Mouse (Mus musculus) kidney, postnatal 0 days (tissue): ENCODE data around the gene Prickle2. TPM values are rescaled to one million over a fixed set of nuclear protein-coding genes. Genes with fewer than 3 reads are reported as not detected.
A peak's percentile ranks its signal among the peaks of the same experiment; 100 is the strongest.

Source experiments
- ATAC-seq: fragments of 200-750 bp; cut with Nextera tagmentation; replicated peaks from 2 replicates; pipeline ENCODE4 v1.8.0; 2017; ENCODE audit warnings: low read depth, moderate number of reproducible peaks, moderate TSS enrichment, moderate library complexity; ENCODE audit not compliant: low FRiP score
- DNase-seq: peaks from one replicate; pipeline ENCODE4 v3.0.0-alpha.2; 2016; ENCODE audit warnings: low spot score
- H3K27ac ChIP-seq: fragments of 300-500 bp; sonication (generic); 2 replicates; pipeline ENCODE4 v1.5.1; 2014; ENCODE audit warnings: mild to moderate bottlenecking
- H3K27me3 ChIP-seq: fragments of 300-500 bp; sonication (generic); 2 replicates; pipeline ENCODE4 v1.6.1; 2014; ENCODE audit warnings: low read length, mixed read lengths; ENCODE audit not compliant: insufficient read depth
- H3K36me3 ChIP-seq: fragments of 300-500 bp; sonication (generic); 2 replicates; pipeline ENCODE4 v1.6.1; 2014; ENCODE audit warnings: low read length, mixed read lengths; ENCODE audit not compliant: insufficient read depth
- H3K4me1 ChIP-seq: fragments of 300-500 bp; sonication (generic); replicated peaks from 2 replicates; pipeline ENCODE4 v1.6.1; 2014; ENCODE audit warnings: antibody characterized with exemption, low read length, mixed read lengths; ENCODE audit not compliant: insufficient read depth
- H3K4me2 ChIP-seq: fragments of 300-500 bp; sonication (generic); 2 replicates; pipeline ENCODE4 v1.6.1; 2014; ENCODE audit warnings: mild to moderate bottlenecking, low read length, moderate library complexity, mixed read lengths
- H3K4me3 ChIP-seq: fragments of 300-500 bp; sonication (generic); replicated peaks from 2 replicates; pipeline ENCODE4 v1.5.1; 2014; ENCODE audit warnings: low read depth, low read length
- H3K9ac ChIP-seq: fragments of 300-500 bp; sonication (generic); 2 replicates; pipeline ENCODE4 v1.6.1; 2014; ENCODE audit warnings: low read depth, low read length
- H3K9me3 ChIP-seq: fragments of 300-500 bp; sonication (generic); replicated peaks from 2 replicates; pipeline ENCODE4 v1.6.1; 2016; ENCODE audit warnings: low read length, inconsistent platforms, mixed read lengths
- CTCF ChIP-seq: IDR thresholded peaks from 2 replicates; pipeline ENCODE4 v1.5.1; 2016; ENCODE audit warnings: antibody characterized with exemption, low read depth, mild to moderate bottlenecking, moderate library complexity
- WGBS: fragments of 180-500 bp; shearing (Covaris S2); extraction: QIAGEN DNeasy Blood & Tissue Kit; methylation state at CpG from one replicate; pipeline ENCODE4 v1.1.7; 2014; 5-methylcytosine and 5-hydroxymethylcytosine counted together
- polyA plus RNA-seq: library from polyadenylated mRNA; unstranded; fragments of >200 nt; fragmentation: Nextera tagmentation; extraction: Ambion mirVana; gene quantifications from 2 replicates; pipeline ENCODE4 v1.2.1, GENCODE M21; 2015

The Prickle2 gene
- polyA plus RNA-seq, 1 experiment from 2014 or later = 3.3 TPM

DNA sequence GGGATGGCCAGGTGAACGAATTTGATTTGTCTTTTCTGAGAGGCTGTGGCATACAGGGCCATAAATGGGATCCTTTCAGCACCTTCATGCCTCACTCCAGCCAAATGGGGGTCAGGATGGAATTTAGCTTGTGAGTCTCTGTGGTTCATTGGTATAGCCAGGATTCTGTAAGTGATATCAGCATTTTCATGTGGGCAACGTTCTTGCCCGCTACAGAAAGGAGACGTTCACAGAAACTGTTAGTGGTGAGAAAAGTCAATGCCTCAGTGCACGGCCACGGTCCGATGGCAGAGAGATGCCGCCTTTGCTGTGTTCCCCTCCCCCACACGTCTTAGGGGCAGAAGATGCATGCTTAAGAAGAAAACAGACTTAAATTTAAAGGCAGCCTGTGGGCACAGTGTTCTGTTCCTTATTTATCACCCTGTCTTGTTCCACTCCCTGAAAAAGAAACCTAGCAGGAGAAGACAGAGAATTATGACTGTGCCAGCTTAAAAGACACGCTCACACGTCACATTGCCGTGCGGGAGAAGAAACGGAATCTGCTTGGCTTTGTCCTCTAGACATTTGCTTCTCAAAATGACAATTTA, 322.7 kb downstream of the Prickle2 start:
- no peak overlapping the region for H3K4me2 ChIP-seq
- TF ChIP-seq CTCF = no peak
- H3K9ac ChIP-seq = no peak overlapping the region
- no peak overlapping the region for H3K27ac ChIP-seq
- H3K27me3 ChIP-seq = no peaks in the 10 kb centered on the region
- H3K4me1 ChIP-seq = no peaks in the 10 kb centered on the region
- 32% methylated on average over 14 of the region's 14 CpGs for WGBS
- no peak overlapping the region for H3K4me3 ChIP-seq
- H3K9me3 ChIP-seq = no peaks in the 10 kb centered on the region
- ATAC-seq = no peak
- DNase-seq = peak; percentile 55
- H3K36me3 ChIP-seq = no peaks in the 10 kb centered on the region

DNA sequence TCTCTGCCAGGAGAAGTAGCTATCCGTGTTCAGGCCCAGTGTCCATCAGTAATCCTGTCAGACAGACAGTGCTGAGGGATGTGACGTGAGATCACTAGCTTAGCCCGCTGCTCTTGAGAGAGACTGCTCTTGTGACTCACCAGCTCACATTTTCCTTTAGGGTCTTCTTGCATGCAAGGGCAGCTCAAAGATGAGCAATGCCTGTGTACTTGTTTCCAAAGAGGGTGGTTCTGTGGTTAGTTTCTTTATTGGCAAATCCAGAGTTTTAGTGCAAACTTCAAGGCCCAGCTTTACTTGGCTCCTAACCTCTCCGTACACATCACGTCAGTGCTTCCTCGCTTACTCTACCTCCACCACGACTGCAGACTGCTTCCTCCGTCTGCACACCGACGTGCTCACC, 324.9 kb downstream of the Prickle2 start:
- no peak overlapping the region for H3K27ac ChIP-seq
- peaks cover 1% of the 10 kb centered on the region; the same call in 1 of the 2 replicates for H3K36me3 ChIP-seq
- WGBS = 85% methylated on average over 10 of the region's 10 CpGs
- H3K9me3 ChIP-seq = no peaks in the 10 kb centered on the region
- H3K27me3 ChIP-seq = no peaks in the 10 kb centered on the region
- TF ChIP-seq CTCF = no peak
- DNase-seq = no peak
- H3K9ac ChIP-seq = no peak overlapping the region
- no peak overlapping the region for H3K4me3 ChIP-seq
- H3K4me1 ChIP-seq = no peaks in the 10 kb centered on the region
- no peak for ATAC-seq
- H3K4me2 ChIP-seq = no peak overlapping the region

DNA sequence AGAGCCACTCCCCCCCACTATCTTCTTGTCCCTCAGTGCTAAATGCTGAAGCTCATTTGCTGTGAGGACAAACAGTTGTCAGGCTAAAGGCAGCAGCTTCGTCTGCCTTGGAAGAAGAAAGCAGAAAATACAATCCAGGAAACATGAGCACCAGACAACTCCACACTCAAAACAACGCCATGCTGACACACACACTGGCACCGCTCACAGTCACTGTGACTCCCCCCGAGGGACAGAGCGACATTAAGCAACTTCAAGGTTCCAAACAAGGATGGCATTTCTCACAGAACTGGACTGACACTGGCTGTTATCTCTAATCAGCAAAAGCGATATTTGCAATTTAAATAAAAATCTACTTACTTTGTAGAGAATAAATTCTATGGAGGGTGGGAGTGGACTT, 331.1 kb downstream of the Prickle2 start:
- 80% methylated on average over 6 of the region's 6 CpGs for WGBS
- no peak overlapping the region for H3K9ac ChIP-seq
- ATAC-seq (no peak), DNase-seq (no peak)
- no peak overlapping the region for H3K4me2 ChIP-seq
- TF ChIP-seq CTCF = no peak
- no peaks in the 10 kb centered on the region for H3K4me1 ChIP-seq
- H3K4me3 ChIP-seq = no peak overlapping the region
- H3K36me3 ChIP-seq = peaks cover 3% of the 10 kb centered on the region; the same call in 1 of the 2 replicates
- no peak overlapping the region for H3K27ac ChIP-seq
- no peaks in the 10 kb centered on the region for H3K9me3 ChIP-seq
- no peaks in the 10 kb centered on the region for H3K27me3 ChIP-seq

DNA sequence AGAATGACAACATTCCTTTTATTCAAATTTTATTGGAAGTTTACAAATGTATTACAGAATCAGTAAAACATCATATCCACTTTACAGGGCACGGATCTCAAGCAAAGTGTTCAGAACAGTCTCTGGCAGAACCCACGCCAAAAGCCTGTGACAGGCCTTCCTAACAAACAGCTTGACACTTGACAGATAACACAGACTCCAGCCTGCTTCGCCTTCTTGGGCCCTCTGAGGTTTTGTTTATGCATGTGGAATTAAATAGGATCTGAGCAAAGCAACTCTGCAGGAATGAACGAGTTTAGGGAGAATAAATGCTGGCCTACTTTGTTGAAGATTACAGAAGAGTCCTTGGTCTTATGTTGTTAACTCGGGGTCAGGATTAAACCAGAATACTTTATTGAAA, 335.1 kb downstream of the Prickle2 start:
- DNase-seq (no peak), ATAC-seq (no peak)
- no peak overlapping the region for H3K4me3 ChIP-seq
- H3K27me3 ChIP-seq = no peaks in the 10 kb centered on the region
- no peak for TF ChIP-seq CTCF
- WGBS = 61% methylated on average over 5 of the region's 5 CpGs
- no peaks in the 10 kb centered on the region for H3K4me1 ChIP-seq
- no peak overlapping the region for H3K4me2 ChIP-seq
- no peaks in the 10 kb centered on the region for H3K9me3 ChIP-seq
- no peaks in the 10 kb centered on the region for H3K36me3 ChIP-seq
- no peak overlapping the region for H3K9ac ChIP-seq
- no peak overlapping the region for H3K27ac ChIP-seq

DNA sequence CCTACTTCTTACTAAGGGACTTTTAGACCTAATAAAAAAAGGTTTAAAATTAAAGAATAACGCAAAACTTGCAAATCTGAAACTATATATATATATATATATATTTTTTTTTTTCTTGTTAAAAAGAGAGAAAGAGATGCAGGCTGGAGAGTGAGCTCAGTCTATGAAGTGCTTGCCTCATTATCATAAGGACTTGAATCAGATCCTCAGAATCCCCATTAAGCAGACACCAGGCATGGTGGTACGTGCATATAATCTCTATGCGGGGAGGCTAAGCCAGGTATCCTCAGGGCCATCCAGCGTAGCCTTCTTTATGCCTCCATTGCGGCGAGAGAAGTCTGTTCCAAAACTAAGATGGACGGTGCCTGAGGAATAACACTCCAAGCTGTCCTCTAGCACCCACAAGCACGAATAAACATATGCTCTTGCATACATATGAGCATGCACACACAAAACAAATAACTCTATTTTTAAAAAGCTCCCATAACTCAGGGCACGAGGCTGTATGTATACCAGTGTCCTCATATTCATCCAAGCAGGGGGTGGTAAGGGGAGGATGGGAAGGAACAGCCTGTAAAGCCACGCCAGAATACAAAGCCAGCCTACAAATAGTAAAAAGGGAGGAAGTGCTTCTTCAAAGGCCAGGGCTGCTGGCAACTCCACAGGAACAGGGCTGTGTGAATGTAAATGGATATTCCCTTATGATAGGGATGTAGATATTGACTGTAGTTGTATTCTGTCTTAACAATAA, 358.5 kb downstream of the Prickle2 start:
- DNase-seq = no peak
- TF ChIP-seq CTCF = no peak

DNA sequence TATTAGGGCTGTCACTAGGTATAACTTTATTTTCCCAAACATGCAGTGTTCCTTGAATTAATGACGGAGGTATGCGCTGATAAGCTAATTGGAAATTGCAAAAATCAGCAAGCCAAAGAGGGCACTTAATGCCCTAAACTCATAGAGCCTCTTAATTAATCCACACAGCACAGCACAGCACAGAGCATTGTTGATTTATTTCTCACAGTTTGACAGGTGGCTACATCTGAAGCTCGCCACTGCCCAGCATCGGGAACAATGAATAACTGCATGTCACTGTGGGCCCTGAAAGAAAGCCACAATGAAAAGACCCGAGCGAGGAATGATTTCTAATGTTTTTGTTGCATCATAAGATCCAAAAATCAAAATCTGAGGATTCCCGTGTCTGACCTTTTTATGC, 359.2 kb downstream of the Prickle2 start:
- WGBS = 53% methylated on average over 7 of the region's 7 CpGs
- H3K36me3 ChIP-seq = no peaks in the 10 kb centered on the region
- no peaks in the 10 kb centered on the region for H3K4me1 ChIP-seq
- no peak for TF ChIP-seq CTCF
- no peak overlapping the region for H3K27ac ChIP-seq
- no peak overlapping the region for H3K4me3 ChIP-seq
- no peak overlapping the region for H3K9ac ChIP-seq
- DNase-seq = no peak
- no peaks in the 10 kb centered on the region for H3K9me3 ChIP-seq
- no peak overlapping the region for H3K4me2 ChIP-seq
- no peaks in the 10 kb centered on the region for H3K27me3 ChIP-seq
- no peak for ATAC-seq

More for the DNA sequence above, 358.5 kb downstream of the Prickle2 start:
- no peaks in the 10 kb centered on the region for H3K27me3 ChIP-seq
- H3K36me3 ChIP-seq = no peaks in the 10 kb centered on the region
- H3K9ac ChIP-seq = no peak overlapping the region
- H3K9me3 ChIP-seq = no peaks in the 10 kb centered on the region
- no peak for ATAC-seq
- no peak overlapping the region for H3K4me2 ChIP-seq
- H3K4me3 ChIP-seq = no peak overlapping the region
- no peak overlapping the region for H3K27ac ChIP-seq
- H3K4me1 ChIP-seq = no peaks in the 10 kb centered on the region
- WGBS = 82% methylated on average over 10 of the region's 10 CpGs

DNA sequence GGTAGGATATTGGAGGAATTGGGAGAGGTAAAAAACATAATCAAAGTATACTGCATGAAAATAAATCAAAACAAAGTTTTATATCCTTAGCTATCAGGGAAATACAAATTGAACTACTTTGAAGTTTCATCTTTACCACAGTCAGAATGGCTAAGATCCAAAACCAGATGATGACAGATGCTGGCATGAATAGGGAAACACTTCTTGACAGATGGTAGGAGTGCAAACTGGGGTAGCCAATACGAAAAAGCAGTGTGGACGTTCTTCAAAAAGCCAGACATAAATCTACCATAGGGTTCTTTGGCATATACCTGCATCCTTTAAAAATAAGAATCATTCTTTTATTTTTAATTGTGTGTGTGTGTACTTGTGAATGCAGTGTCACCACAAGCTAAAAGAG, 360.8 kb downstream of the Prickle2 start:
- no peak overlapping the region for H3K4me2 ChIP-seq
- no peak overlapping the region for H3K9ac ChIP-seq
- H3K9me3 ChIP-seq = no peaks in the 10 kb centered on the region
- H3K27me3 ChIP-seq = no peaks in the 10 kb centered on the region
- H3K36me3 ChIP-seq = no peaks in the 10 kb centered on the region
- H3K27ac ChIP-seq = no peak overlapping the region
- H3K4me3 ChIP-seq = no peak overlapping the region
- ATAC-seq (no peak), DNase-seq (no peak)
- 75% methylated on average over 2 of the region's 2 CpGs for WGBS
- no peak for TF ChIP-seq CTCF
- no peaks in the 10 kb centered on the region for H3K4me1 ChIP-seq
